Mouse (Mus musculus) lung, postnatal 14 days (tissue): Measurements from ENCODE around the gene Olfr1321.

ENCODE experiments used
- DNase-seq: peaks from one replicate; pipeline ENCODE4 v3.0.0; 2021

The Olfr1321 gene

GRCm38 (mm10) chrX:49734959-49735358 is at the start of gene Olfr1321:
Gene Olfr1321, minus strand, starts transcription at chrX:49735059.
- DNase-seq = no peak

GRCm38 (mm10) chrX:49770828-49771227 is 36.0 kb upstream of the Olfr1321 start:
- no peak for DNase-seq

- no peak for DNase-seq
Observed at GRCm38 (mm10) chrX:49745192-49745591, 10.3 kb upstream of the Olfr1321 start.
